Mouse (Mus musculus): ENCODE measurements around the gene Kcnj12. TPM values are rescaled to one million over a fixed set of nuclear protein-coding genes. Genes with fewer than 3 reads are reported as not detected.

Gene Kcnj12
- total and polyA plus RNA-seq, 3 experiments, result not detected

DNA sequence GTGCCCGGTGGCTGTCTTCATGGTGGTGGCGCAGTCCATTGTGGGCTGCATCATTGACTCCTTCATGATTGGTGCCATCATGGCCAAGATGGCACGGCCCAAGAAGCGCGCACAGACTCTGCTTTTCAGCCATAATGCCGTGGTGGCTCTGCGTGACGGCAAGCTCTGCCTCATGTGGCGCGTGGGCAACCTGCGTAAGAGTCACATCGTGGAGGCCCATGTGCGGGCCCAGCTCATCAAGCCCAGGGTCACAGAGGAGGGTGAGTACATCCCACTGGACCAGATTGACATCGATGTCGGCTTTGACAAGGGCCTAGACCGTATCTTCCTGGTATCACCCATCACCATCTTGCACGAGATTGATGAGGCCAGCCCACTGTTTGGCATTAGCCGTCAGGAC, 47.3 kb downstream of the Kcnj12 start:
- DNase-seq (ENCODE audit: extremely low read depth), result no peak
- Histone ChIP-seq H3K27me3 (replicated peaks) (peaks cover 2% of the 10 kb centered on the region), H3K4me2 (ENCODE audit: insufficient read depth, low read depth, poor library complexity, severe bottlenecking) (no peak overlapping the region), H3K36me3 (replicated peaks in 1 of 2; ENCODE audit: control insufficient read depth in 1 of 2, insufficient read depth in 1 of 2, low read length in 1 of 2) (no peaks in the 10 kb centered on the region), H3K79me2 (replicated peaks; ENCODE audit: control insufficient read depth, extremely low read depth, insufficient read depth, poor library complexity, severe bottlenecking) (no peaks in the 10 kb centered on the region), H3K9ac (ENCODE audit: insufficient read depth, low read depth) (no peak overlapping the region), H3K27ac (ENCODE audit: insufficient read depth, low read depth) (no peak overlapping the region), H3K4me3 (replicated peaks in 1 of 3; ENCODE audit: low read depth in 2 of 3, low read length in 2 of 3, poor library complexity in 1 of 3) (no peak overlapping the region), H3K9me3 (replicated peaks; ENCODE audit: low read length) (no peaks in the 10 kb centered on the region), H3K4me1 (ENCODE audit: control insufficient read depth in 1 of 2, insufficient read depth in 2 of 2) (peaks cover 0 to 5% of the 10 kb centered on the region in 2 experiments; a peak in 1 of 4 replicates)
- TF ChIP-seq ZKSCAN1 (IDR thresholded peaks at IDR 0.05; ENCODE audit: borderline replicate concordance, low read depth, low read length) (no peak), RCOR1 (conservative IDR thresholded peaks at IDR 0.05; ENCODE audit: low read depth, low read length) (no peak), JUN (IDR thresholded peaks at IDR 0.05; ENCODE audit: insufficient read depth, low read depth, low read length) (no peak), ZC3H11A (IDR thresholded peaks at IDR 0.05; ENCODE audit: low read depth, low read length) (no peak), KAT2A (IDR thresholded peaks at IDR 0.05; ENCODE audit: insufficient replicate concordance, low read length) (no peak), POLR2AphosphoS2 (IDR thresholded peaks at IDR 0.05; ENCODE audit: low read depth, low read length) (no peak)
- in situ Hi-C loops (cut with MboI; ENCODE audit: low pct_ligation_motif_present, low pct_unique_long_range_greater_than_20kb, low sequenced_read_pairs), result no loop called here
- dilution Hi-C loops (cut with MboI; ENCODE audit: extremely low pct_ligation_motif_present, extremely low pct_unique_long_range_greater_than_20kb, low sequenced_read_pairs), result no loop called here

DNA sequence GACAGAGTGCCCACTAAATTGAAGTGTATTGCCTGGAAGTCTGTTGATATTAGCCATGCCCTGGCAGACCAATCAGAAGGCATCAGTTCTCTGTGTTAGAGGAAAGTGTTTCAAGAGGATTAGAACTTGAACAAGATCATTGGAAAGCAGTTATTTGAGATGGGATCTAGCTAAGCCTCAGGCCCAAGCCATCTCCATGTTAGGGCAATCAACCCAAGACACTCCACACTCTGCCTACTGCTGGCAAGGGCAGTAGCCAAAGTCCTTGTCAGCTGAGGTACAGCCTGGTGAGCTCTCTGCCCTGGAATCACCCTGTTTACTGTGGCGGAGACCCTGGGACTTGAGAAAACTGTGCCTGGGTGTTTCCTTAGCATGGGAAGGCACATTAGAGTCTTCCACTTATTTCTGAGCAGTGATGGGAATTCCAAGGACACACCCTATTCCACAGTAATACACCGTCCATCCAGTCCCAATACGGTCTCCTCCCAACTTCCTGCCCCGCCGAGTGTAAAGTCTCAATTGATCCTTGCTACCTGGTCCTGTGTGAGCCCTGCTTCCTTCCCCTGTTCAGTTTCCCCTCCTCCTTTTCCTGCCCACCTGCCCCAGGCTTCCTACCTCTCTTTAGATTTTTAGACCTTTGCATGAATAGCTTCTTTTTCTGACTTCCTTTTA, 52.4 kb downstream of the Kcnj12 start:
- Histone ChIP-seq H3K36me3 (replicated peaks in 1 of 2; ENCODE audit: control insufficient read depth in 1 of 2, insufficient read depth in 1 of 2, low read length in 1 of 2) (no peaks in the 10 kb centered on the region), H3K4me2 (ENCODE audit: insufficient read depth, low read depth, poor library complexity, severe bottlenecking) (no peak overlapping the region), H3K4me1 (ENCODE audit: control insufficient read depth in 1 of 2, insufficient read depth in 2 of 2) (peaks cover 0 to 5% of the 10 kb centered on the region in 2 experiments; a peak in 1 of 4 replicates), H3K4me3 (replicated peaks in 1 of 3; ENCODE audit: low read depth in 2 of 3, low read length in 2 of 3, poor library complexity in 1 of 3) (no peak overlapping the region), H3K9ac (ENCODE audit: insufficient read depth, low read depth) (no peak overlapping the region), H3K79me2 (replicated peaks; ENCODE audit: control insufficient read depth, extremely low read depth, insufficient read depth, poor library complexity, severe bottlenecking) (no peaks in the 10 kb centered on the region), H3K9me3 (replicated peaks; ENCODE audit: low read length) (no peaks in the 10 kb centered on the region), H3K27me3 (replicated peaks) (peaks cover 19% of the 10 kb centered on the region), H3K27ac (ENCODE audit: insufficient read depth, low read depth) (no peak overlapping the region)
- in situ Hi-C loops (cut with MboI; ENCODE audit: low pct_ligation_motif_present, low pct_unique_long_range_greater_than_20kb, low sequenced_read_pairs), result no loop called here
- TF ChIP-seq RCOR1 (conservative IDR thresholded peaks at IDR 0.05; ENCODE audit: low read depth, low read length) (no peak), MAX (IDR thresholded peaks at IDR 0.05; ENCODE audit: low read length) (no peak), CHD2 (IDR thresholded peaks at IDR 0.05; ENCODE audit: low read length) (no peak), NRF1 (IDR thresholded peaks at IDR 0.05; ENCODE audit: low read depth, low read length) (no peak), UBTF (IDR thresholded peaks at IDR 0.05; ENCODE audit: low read depth, low read length) (no peak), BHLHE40 (IDR thresholded peaks at IDR 0.05; ENCODE audit: low read depth, low read length) (no peak), MAZ (IDR thresholded peaks at IDR 0.05; ENCODE audit: low read depth, low read length) (no peak), USF2 (conservative IDR thresholded peaks at IDR 0.05; ENCODE audit: low read depth, low read length) (no peak), ZNF384 (IDR thresholded peaks at IDR 0.05; ENCODE audit: low read depth, low read length) (no peak), CTCF (conservative IDR thresholded peaks at IDR 0.05 in 1 of 2, IDR thresholded peaks at IDR 0.05 in 1 of 2; ENCODE audit: low read depth in 2 of 2, low read length in 2 of 2) (no peak), ZMIZ1 (IDR thresholded peaks at IDR 0.05; ENCODE audit: low read depth, low read length) (no peak), USF1 (IDR thresholded peaks at IDR 0.05; ENCODE audit: low read depth, low read length) (no peak), MAFK (IDR thresholded peaks at IDR 0.05; ENCODE audit: insufficient replicate concordance, low read length) (no peak), SIN3A (IDR thresholded peaks at IDR 0.05; ENCODE audit: low read length) (no peak), TBP (conservative IDR thresholded peaks at IDR 0.05; ENCODE audit: low read depth, low read length) (no peak)
- dilution Hi-C loops (cut with MboI; ENCODE audit: extremely low pct_ligation_motif_present, extremely low pct_unique_long_range_greater_than_20kb, low sequenced_read_pairs), result no loop called here
- DNase-seq (ENCODE audit: extremely low read depth), result no peak
